Mouse (Mus musculus) cerebellum, postnatal 14 days (tissue): ENCODE data around the gene Pfkm.

Experiments
- DNase-seq, 2 experiments: peaks; one replicate each; pipeline ENCODE4 v3.0.0; 2021; ENCODE audit warnings: mixed read lengths in 2 of 2

Gene Pfkm

DNA sequence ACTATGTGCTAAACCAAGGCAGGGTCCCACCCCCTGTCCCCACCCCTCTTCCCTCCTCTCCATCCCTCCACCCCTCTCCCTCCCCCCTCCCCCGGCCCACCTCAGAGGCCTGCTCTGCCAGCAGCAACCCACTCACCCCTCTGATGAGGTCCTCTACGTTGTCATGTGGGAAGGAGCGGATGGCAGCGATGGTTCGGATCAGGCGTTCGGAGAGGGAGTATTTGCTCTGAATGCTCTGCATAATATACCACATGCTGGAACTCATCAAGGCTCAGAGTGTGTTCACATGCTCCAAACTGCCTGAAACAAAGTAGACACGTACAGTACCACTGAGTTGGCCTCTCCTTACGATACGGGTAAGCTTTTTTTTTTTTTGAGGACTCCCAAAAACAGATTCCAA is 50.1 kb downstream of the Pfkm start:
- DNase-seq = no peak

DNA sequence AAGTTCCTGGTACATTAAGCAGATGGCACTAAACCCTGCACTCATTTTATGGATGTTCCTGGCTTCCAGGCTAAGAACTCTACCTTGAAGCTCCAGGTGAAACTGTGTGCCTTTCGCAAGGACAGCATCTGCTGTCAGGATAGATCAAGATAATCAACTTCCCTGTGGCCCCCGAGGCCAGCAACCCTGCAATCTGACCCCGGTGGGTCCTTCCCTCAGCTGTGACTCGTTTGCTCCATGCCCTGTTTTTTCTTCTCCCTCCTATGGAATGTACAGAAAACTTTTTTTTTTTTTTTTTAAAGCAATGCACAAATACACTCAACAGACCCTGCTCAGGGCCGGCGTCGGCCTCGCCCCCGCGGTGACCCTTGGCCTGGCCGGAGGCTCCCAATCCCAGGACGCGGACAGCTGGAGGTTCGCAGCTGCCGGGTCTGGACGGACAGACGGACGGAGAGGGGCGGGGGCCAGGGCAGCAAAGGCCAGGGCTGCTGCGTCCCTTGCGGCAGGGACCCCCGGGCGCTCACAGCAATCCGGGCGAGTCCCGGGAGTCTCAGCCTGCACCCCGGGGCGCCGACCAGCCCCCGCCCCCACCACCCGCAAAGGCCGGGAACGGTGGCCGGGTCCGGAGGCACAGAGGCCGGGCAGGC is 52.6 kb downstream of the Pfkm start:
- peak in 1 of 2 experiments; percentile 64 for DNase-seq

DNA sequence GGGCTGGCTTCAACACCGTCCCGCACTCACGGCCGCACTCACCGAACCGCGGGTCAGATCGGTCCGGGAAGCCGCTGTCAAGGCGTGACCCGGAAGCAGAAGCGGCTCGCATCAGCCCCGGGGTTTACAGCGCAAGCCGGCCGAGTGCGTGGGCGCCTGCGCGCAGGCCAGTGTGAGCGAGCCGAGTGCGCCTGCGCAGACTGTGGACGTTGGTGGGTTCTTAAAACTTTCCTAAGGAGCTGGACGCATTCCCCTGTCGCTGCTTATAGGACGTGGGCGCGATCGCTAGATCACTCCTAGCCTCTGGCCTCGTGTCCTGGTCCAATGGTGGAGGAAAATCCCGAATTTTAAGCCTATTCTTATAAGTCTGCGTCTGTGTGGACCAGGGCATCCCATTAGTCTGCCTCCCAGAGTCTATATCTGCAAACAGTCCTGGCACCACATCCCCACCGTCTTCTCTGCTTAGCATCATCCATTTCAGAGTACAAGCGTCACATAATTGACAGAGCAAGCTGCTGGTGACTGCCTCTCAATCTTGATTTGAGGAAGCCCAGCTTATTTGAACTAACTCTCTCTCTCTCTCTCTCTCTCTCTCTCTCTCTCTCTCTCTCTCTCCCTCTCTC is 53.3 kb downstream of the Pfkm start:
- peak; percentile 95 for DNase-seq

DNA sequence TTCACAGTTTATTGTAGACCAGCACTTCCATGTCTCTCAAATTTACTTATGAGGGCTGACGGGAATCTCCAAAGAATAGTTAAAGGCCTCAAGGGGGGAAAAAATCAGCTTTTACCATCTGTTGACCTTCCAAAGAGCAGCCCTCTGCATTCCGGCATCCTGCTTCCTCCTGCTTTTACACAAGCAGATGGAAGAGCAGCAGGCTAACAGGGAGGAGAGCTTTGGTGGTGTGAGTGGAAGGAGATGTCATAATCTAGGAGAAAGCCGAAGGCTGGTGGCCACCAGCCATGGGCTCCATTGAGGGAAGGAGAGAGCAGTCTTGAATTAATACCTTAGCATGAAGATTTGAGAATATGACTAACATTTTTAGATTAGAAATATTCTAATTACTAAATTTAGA is 56.0 kb downstream of the Pfkm start:
- DNase-seq = peak; percentile 50 to 52

DNA sequence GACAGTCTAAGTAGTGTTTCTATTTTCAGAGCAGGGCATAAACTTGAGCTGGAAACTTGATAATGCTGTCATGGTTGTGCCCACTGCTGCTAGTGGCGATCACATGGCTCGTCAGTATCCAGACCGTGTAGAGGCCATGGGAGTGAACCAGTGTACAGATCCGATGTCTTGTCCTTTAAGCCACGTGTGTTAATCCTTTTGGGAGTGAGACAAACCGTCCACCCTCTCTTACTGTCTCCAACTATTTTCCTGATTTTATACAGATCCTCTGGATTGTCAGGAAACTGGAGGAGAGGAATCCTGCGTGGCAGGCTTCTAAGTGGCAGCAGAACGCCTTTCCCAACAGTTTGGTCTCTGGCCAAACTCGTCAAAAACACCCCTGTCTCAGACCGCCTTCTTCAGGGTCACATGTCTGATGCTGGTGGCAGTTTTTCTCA is 56.8 kb downstream of the Pfkm start:
- DNase-seq = no peak

DNA sequence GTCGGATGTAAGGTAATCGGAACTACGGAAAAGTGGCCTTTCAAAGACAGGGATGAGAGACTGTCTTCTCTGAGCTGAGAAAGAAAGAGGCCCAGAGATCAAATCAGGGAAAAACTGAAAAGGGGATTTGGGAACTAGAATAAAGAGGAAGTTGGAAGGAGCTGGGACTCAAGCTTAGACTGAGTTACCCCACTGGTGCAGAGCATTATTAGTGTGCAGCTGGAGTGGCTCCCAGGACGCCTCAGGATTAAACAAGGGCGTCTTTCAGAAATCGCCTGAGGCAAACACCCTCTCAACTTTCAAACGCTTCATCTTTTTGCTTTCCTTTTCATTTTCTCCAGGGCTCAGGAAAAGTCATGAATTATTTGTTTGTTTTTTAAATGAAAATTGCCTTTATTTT is 60.5 kb downstream of the Pfkm start:
- no peak for DNase-seq

DNA sequence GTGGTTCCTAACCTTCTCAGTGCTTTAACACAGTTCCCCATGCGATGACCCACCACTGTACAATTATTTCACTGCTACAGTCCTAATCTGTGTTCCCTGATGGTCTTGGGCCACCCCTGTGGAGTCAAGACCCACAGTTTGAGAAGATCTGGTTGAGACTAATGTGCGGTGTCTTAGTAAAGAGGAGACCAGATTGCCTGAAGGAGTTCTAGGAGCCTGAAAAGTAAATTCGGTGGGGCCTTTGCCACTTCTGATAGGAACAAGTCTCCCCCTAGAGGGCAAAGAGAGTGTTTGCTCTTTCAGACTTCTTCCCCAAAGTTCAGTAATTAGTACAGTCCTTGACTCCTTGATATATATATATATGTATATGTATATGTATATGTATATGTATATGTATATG is 61.2 kb downstream of the Pfkm start:
- DNase-seq = peak; percentile 37 to 45

DNA sequence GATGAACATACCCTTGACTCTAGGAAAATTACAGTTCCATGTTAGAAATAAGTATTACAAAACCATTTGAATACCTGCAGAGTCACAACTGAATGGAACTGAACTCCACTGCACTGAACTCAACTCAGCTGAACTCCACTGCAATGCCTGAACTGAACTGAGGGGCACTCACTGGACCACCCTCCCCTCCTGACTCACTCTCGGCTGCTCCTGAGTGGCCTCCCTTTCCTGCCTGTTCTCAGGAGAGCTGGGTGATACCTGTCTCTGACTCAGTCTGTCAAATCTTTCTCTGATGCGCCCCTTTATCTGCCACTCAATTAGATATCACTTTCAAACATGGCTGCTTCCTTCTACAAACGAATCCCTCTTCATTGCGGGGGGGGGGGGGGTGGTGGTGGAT is 61.8 kb downstream of the Pfkm start:
- DNase-seq = no peak

DNA sequence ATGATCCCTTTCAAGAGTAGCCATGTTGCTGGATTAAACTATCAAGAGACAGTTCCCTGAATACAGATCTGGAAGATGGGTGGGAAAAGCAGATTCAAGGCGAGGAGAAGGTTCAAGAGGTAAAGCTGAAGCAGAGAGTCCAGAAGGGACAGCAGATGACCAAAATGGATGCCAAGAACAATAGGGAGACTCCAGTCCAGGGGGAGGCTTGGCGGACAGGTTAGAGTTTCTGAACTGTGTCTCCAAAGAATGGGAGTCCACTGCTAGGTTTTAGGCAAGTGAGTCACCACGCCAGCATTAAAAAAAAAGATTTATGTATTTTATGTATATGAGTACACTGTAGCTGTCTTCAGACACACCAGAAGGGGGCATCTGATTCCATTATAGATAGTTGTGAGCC is 62.2 kb downstream of the Pfkm start:
- no peak for DNase-seq

DNA sequence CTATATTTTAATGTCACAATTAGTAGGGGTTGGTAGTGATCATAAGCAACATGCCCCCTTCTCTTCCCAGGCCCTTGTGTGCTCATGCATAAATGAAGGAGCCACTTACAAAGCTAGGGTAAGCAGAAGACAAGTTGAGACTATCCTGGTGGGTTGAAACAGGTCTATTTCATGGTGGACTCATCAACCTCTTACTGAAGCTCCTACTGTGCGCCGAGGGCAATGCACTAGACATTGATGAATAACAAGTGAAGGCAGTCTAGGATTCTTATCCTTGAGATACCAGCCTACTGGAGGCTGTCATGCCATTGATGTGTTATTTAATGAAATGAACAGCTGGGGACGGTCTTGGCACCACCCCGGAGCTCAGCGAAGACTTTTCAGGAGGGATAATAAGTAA is 62.9 kb downstream of the Pfkm start:
- no peak for DNase-seq

DNA sequence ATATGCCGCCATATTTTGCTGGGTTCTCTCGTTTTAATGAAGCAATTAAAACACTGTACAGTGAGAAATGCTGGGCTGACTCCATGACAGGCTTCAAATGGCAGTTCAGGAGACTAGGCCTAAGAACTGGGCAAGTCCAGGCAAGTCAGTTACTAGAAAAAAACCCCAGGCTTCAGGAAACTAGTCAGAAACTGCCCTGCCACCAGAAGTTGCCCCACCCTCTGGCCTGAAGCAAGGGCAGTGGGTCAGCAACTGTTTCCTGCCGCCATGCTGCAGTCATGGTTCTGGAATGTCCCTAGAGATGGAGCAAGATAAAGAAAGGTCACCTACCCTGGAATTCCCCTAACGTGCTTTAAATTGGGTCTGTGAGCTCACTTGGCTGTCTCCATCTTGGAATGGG is 63.6 kb downstream of the Pfkm start:
- DNase-seq = no peak

DNA sequence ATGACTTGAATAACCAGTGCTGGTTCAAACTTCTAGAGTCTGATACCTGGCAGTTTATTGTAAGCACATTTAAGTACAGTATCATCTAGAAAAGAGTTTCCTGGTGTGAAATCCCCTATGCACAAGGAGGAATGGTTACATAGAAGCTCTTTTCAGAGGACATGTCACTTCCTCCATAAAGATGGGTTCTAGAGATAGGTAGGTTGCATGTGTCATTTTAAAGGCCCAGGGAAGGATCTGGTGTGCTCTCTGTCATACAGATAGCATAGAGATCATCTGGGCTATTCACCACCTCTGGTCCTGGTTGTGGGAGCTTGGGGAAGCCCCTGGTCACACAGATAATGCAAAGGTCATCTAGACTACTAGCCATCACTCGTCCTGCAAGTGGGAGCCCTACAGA is 64.9 kb downstream of the Pfkm start:
- no peak for DNase-seq

DNA sequence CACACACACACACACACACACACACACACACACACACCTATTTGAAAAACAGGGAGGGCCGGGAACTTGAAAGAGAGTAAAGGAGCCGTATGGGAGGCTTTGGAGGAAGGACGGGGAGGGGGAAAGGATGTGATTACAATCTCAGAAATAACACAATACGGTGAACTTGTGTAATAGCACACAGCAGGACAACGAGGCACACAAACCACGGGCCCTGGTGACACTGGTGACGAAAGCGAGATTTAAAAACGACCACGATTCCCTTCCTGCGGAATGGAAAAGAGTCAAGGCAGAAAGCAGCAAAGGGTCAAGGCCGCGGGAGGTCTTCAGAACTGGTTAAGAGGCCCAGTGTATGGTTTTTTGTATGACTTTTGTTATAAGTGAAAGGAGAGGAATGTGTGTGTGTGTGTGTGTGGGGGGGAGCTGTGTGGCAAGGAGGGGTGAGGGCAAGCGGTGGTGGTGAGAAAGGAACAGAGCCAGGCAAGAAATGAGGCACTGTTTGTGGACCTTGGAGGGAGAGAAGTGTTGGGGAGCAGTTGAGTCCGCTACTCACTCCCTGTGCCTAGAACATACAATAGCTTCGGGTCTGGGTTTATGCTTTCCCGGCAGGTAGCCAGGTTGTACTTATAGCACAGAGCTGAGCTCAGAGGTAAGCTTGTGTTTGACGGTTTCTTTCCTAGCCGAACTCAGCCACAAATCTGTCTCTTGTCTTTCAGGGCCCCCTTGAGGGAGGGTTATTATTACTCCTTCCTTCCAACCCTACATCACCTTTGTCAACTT is 68.8 kb downstream of the Pfkm start:
- DNase-seq = no peak

DNA sequence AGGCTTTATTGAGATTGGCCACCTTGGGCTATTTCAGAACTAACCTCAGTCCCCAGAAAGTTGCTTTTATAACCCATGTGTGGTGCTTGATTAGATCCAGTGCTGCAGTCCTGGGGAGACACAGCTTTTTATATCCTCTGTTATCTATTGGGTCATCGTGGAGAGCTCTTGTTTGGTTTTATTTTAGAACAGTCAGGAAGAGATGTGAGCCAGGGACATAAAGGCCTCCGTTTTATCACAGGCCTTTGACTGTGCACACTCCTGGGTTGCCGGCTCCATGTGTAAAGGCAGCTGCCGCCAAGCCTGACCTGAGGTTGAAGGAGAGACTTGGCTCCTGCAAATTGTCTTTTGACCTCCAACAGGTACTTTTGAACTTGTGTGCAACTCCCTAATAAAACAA is 70.2 kb downstream of the Pfkm start:
- DNase-seq = no peak

DNA sequence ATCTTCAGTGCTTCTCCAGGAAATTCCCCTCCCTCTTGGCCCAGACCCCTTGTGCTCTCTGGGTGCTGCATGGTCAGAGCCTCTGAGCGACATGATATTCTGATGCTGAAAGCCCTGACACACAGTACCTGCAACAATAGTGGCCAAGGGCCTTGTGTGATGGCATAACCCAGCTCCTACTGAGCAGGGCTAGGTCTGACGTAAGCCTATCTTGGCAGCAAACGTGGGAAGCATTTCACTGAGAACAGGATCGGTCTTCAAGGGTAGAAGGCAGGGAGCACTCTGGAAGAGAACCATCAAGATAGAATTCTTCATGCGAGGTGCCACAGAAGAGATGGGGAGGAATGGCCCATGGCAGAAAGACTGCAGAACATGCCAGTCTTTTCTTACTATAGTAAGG is 73.1 kb downstream of the Pfkm start, which contains the start of gene Asb8:
Gene Asb8 (minus strand): TSS at position 101 of the 400 bp plus-strand sequence.
- no peak for DNase-seq

DNA sequence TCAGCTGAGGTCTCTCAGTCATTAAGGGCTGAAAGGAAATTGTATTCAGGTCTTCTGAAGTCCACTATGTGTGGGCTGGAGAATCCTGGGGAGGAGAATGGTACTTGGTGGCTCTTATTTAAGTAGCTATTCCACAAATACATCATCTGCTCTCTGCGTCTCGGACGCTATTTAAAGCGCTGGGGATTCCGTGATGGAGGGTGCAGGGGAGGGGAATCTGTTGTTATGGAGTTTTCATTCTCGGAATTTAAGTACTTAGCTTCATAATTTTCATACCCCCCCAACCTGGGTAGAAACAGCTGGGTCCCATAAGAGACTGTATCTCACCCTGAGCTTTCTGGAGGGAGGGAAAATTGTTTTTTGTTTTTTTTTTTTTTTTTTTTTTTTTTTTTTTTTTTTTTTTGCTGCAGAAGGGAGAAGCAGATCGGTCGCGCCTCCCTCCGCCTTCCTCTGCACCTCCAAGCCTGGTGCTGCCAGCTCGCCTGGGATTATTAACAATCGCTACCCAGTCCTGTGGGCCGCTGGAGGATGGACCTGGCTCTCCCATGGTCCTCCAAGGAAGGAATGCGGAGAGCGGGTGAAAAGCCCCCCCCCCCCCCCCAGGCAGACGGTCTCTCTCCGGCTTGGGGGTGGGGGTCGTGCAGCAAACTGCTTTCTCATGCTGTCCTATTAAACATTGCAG is 74.7 kb downstream of the Pfkm start, which contains the start of gene Ccdc184:
Gene Ccdc184 (plus strand): TSS at position 196 of the 682 bp plus-strand sequence.
- DNase-seq = no peak

DNA sequence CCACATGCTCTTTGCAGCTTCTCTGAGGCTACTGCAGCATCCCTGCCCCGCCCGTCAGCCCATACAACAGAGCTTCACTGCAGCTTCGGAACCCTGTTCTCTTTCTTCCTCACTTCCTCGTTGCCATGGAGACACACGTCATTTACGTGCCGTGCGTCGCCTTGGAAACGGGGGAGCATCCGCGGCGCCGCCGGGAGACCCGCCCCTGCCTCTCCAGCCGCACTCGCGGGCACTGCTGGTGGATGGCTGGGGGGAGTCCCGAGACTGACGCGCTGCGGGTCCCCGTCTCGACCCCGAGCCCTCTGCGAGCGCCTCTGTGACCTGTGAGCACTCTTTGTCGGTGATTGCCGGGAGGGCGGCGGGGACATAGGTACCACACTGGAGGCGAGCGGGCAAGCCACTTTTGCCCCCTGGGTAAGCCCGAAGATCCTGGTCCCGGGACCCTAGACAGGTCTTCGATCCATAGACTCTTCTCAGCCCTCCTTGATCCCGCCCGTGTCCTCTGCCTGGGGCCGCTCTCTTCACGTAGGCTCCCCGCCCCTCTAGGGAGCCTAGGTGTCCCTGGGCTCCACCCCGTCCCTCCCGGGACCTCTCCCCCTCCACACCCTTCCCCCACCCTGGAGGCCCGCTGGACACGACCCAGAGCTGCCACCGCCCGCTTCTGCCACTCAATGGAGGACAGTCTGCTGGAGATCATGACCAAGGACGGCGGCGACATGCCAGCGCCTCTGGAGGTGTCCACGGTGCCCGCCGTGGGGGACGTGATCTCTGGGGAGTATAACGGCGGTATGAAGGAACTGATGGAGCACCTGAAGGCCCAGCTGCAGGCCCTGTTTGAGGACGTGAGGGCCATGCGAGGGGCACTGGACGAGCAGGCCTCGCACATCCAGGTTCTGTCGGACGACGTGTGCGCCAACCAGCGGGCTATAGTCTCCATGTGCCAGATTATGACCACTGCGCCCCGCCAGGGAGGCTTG is 75.5 kb downstream of the Pfkm start:
- DNase-seq = peak; percentile 89 to 93

DNA sequence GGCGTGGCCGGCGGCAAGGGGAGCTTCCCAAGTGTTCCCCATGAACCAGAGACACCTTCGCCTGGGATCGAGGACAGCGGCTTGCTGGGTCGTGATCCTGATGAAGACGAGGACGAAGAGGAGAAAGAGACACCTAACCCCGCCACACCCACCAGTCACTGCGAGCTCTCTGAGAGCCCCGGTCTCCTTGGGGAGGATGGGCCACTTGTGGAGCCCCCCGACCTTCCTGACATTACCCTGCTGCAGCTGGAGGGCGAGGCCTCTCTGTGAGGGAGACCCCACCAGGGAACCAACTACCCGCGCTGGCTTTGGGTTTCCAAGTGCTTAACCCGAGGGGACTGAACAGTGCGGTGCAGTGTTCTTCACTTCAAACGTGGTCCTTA is 76.2 kb downstream of the Pfkm start:
- DNase-seq = peak in 1 of 2 experiments; percentile 12

DNA sequence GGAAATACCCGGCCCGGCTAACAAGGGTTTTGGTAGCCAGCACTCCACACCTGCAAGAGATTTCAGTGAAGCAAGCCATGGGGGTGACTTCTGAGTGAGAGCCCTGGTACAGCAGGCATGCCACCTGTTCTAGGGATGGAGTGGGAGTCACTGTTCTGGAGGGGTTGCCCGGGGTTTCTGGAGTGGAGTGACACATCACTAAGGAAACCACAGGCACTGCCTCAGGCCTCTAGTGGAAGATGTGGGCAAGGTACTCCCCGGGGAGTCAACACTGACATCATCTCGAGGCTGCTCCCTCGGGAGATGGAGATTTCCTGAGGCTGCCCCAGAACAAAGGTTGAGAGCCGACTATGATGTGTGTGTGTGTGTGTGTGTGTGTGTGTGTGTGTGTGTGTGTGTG is 78.0 kb downstream of the Pfkm start:
- DNase-seq = no peak

DNA sequence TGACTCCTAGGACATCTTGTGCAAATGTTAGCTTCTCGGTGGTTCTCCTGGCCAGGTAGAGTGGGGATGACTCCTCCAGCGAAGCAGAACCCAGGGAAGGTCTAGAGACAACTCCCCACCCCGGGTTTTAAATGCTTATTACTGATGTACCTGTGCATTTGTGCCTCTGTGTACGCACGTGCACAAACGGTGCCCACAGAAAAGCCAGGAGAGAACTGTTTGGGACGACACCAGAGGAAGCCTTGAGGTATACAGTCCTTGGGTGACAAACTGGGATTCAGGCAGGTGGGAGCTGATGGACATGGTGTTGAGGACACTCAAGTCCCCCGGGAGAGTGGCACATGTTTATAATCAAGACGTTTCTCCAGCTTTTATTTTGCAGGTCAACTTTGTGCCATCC is 78.5 kb downstream of the Pfkm start:
- DNase-seq = no peak

DNA sequence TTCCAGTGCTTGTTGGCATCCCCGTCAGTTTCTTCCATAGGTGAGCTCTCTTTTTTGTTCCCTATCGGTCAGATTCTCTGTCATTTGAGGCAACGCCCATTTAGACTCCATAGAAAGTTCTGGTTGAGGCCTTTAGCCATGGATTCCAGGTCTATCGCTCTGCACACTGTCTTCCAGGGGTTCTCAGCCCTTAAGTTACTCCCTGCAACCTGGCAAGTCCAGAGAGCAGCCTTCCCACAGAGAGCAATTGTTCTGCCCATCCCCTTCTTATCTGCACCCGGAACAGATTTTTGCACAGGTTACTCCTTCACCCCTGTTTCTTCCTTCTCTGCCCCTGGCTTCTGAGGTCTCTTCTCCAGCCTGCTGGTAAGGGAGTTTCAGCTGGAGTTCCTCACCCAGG is 79.7 kb downstream of the Pfkm start:
- DNase-seq = no peak

DNA sequence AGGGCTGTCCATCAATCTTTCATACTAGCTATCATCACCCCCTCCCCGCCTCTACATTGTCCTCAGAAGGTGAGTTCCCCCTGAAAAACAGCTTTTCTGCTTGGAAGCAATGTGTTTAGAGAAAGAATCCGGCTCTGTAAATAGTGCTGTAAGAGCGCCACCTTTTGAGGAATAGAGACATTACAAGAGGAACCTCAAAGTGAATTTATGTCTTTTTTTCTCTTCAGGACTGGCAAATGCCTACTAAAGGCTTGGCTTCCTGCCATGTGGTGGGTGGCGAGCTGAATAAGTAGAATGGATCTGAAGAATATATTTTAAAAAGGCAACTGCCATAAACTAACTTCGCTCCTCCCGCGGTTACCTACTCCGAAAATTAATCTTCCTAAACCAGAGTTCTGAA is 81.4 kb downstream of the Pfkm start:
- peak; percentile 64 to 67 for DNase-seq
